Mouse (Mus musculus): ENCODE data around the gene Cbx2. TPM values are rescaled to one million over a fixed set of nuclear protein-coding genes. Genes with fewer than 3 reads are reported as not detected.

The Cbx2 gene
- polyA plus RNA-seq, 1 experiment from 2014 or later = 36.7 TPM

- Histone ChIP-seq H3K4me2 (peak overlapping the region; percentile 99), H3K27me3 (peaks cover 91% of the 10 kb centered on the region), H3K36me3 (no peaks in the 10 kb centered on the region), H3K9ac (0 out of 2 replicates have a peak overlapping the region, but pooled peaks have one; percentile 18), H3K4me3 (peak overlapping the region; percentile 41; the same call in 1 of the 2 replicates), H3K9me3 (no peaks in the 10 kb centered on the region), H3K4me1 (peaks cover 70% of the 10 kb centered on the region), H3K27ac (no peak overlapping the region)
- WGBS = 2% methylated on average over 47 of the region's 47 CpGs
- ATAC-seq (ENCODE audit: borderline replicate concordance, extremely low read depth, low FRiP score, low TSS enrichment) = no peak
Measured at GRCm38 (mm10) chr11:119054351-119055345, 31.9 kb downstream of the Cbx2 start.

- Histone ChIP-seq H3K9ac (peak overlapping the region; percentile 40), H3K4me3 (peak overlapping the region; percentile 57), H3K27ac (no peak overlapping the region), H3K27me3 (peaks cover 91% of the 10 kb centered on the region), H3K4me1 (peaks cover 70% of the 10 kb centered on the region), H3K9me3 (no peaks in the 10 kb centered on the region), H3K36me3 (no peaks in the 10 kb centered on the region), H3K4me2 (peak overlapping the region; percentile 99)
- ATAC-seq (ENCODE audit: borderline replicate concordance, extremely low read depth, low FRiP score, low TSS enrichment) = no peak
- 2% methylated on average over 32 of the region's 32 CpGs for WGBS
Measured at GRCm38 (mm10) chr11:119055571-119056131, 32.9 kb downstream of the Cbx2 start.

GRCm38 (mm10) chr11:119056301-119057211, 33.8 kb downstream of the Cbx2 start:
- ATAC-seq (ENCODE audit: borderline replicate concordance, extremely low read depth, low FRiP score, low TSS enrichment) = no peak
- Histone ChIP-seq H3K36me3 (no peaks in the 10 kb centered on the region), H3K4me3 (peak overlapping the region; percentile 57), H3K27me3 (peaks cover 91% of the 10 kb centered on the region), H3K4me2 (peak overlapping the region; percentile 99), H3K27ac (peak overlapping the region; percentile 49), H3K9ac (peak overlapping the region; percentile 64), H3K9me3 (no peaks in the 10 kb centered on the region), H3K4me1 (peaks cover 70% of the 10 kb centered on the region)
- under 1% methylated on average over 65 of the region's 65 CpGs for WGBS

- Histone ChIP-seq H3K9me3 (no peaks in the 10 kb centered on the region), H3K4me3 (peak overlapping the region; percentile 57), H3K27ac (no peak overlapping the region), H3K9ac (peak overlapping the region; percentile 64; the same call in 1 of the 2 replicates), H3K4me2 (peak overlapping the region; percentile 99), H3K27me3 (peaks cover 89% of the 10 kb centered on the region), H3K36me3 (no peaks in the 10 kb centered on the region), H3K4me1 (peaks cover 66% of the 10 kb centered on the region)
- ATAC-seq (ENCODE audit: borderline replicate concordance, extremely low read depth, low FRiP score, low TSS enrichment) = no peak
- WGBS = 4% methylated on average over 9 of the region's 9 CpGs
Measured at GRCm38 (mm10) chr11:119057291-119057690, 34.5 kb downstream of the Cbx2 start.

GRCm38 (mm10) chr11:119058041-119058995, 35.6 kb downstream of the Cbx2 start:
- Histone ChIP-seq H3K27ac (peak overlapping the region; percentile 78), H3K4me3 (peak overlapping the region; percentile 27), H3K9ac (peak overlapping the region; percentile 16; the same call in 1 of the 2 replicates), H3K4me1 (peaks cover 57% of the 10 kb centered on the region), H3K27me3 (peaks cover 80% of the 10 kb centered on the region), H3K4me2 (peak overlapping the region; percentile 99), H3K36me3 (no peaks in the 10 kb centered on the region), H3K9me3 (no peaks in the 10 kb centered on the region)
- peak; percentile 46 for ATAC-seq (ENCODE audit: borderline replicate concordance, extremely low read depth, low FRiP score, low TSS enrichment)
- WGBS = 2% methylated on average over 58 of the region's 58 CpGs

GRCm38 (mm10) chr11:119059256-119059655, 36.5 kb downstream of the Cbx2 start:
- 14% methylated on average over 3 of the region's 3 CpGs for WGBS
- Histone ChIP-seq H3K9ac (0 out of 2 replicates have a peak overlapping the region, but pooled peaks have one; percentile 11), H3K4me2 (peak overlapping the region; percentile 99), H3K36me3 (no peaks in the 10 kb centered on the region), H3K4me1 (peaks cover 48% of the 10 kb centered on the region), H3K9me3 (no peaks in the 10 kb centered on the region), H3K27me3 (peaks cover 72% of the 10 kb centered on the region), H3K4me3 (no peak overlapping the region), H3K27ac (no peak overlapping the region)
- ATAC-seq (ENCODE audit: borderline replicate concordance, extremely low read depth, low FRiP score, low TSS enrichment) = no peak

- ATAC-seq (ENCODE audit: borderline replicate concordance, extremely low read depth, low FRiP score, low TSS enrichment) = no peak
- WGBS = 76% methylated on average over 8 of the region's 8 CpGs
Measured at GRCm38 (mm10) chr11:119066841-119067240, 44.1 kb downstream of the Cbx2 start.

GRCm38 (mm10) chr11:119072239-119072638, 49.5 kb downstream of the Cbx2 start:
- Histone ChIP-seq H3K4me2 (no peak overlapping the region), H3K9me3 (no peaks in the 10 kb centered on the region), H3K27ac (no peak overlapping the region), H3K4me3 (no peak overlapping the region), H3K36me3 (no peaks in the 10 kb centered on the region), H3K27me3 (no peaks in the 10 kb centered on the region), H3K4me1 (peaks cover 17% of the 10 kb centered on the region), H3K9ac (no peak overlapping the region)
- no peak for ATAC-seq (ENCODE audit: borderline replicate concordance, extremely low read depth, low FRiP score, low TSS enrichment)
- 66% methylated on average over 7 of the region's 7 CpGs for WGBS

More at GRCm38 (mm10) chr11:119066841-119067240, 44.1 kb downstream of the Cbx2 start:
- Histone ChIP-seq H3K4me2 (no peak overlapping the region), H3K27me3 (peaks cover 3% of the 10 kb centered on the region; the same call in 1 of the 2 replicates), H3K9me3 (no peaks in the 10 kb centered on the region), H3K9ac (no peak overlapping the region), H3K4me1 (peaks cover 1% of the 10 kb centered on the region; the same call in 1 of the 2 replicates), H3K27ac (no peak overlapping the region), H3K36me3 (no peaks in the 10 kb centered on the region), H3K4me3 (no peak overlapping the region)

GRCm38 (mm10) chr11:119072986-119073385, 50.2 kb downstream of the Cbx2 start:
- Histone ChIP-seq H3K27me3 (no peaks in the 10 kb centered on the region), H3K4me1 (peaks cover 20% of the 10 kb centered on the region), H3K4me2 (no peak overlapping the region), H3K27ac (no peak overlapping the region), H3K36me3 (no peaks in the 10 kb centered on the region), H3K4me3 (no peak overlapping the region), H3K9ac (no peak overlapping the region), H3K9me3 (no peaks in the 10 kb centered on the region)
- ATAC-seq (ENCODE audit: borderline replicate concordance, extremely low read depth, low FRiP score, low TSS enrichment) = no peak
- WGBS = 67% methylated on average over 6 of the region's 6 CpGs

GRCm38 (mm10) chr11:119073876-119074433, 51.2 kb downstream of the Cbx2 start:
- H3K4me2 ChIP-seq = no peak overlapping the region
- 69% methylated on average over 6 of the region's 6 CpGs for WGBS
- no peaks in the 10 kb centered on the region for H3K27me3 ChIP-seq
- H3K4me1 ChIP-seq = peaks cover 29% of the 10 kb centered on the region
- H3K4me3 ChIP-seq = no peak overlapping the region
- no peaks in the 10 kb centered on the region for H3K36me3 ChIP-seq
- H3K9ac ChIP-seq = no peak overlapping the region
- H3K27ac ChIP-seq = no peak overlapping the region
- no peaks in the 10 kb centered on the region for H3K9me3 ChIP-seq
- no peak for ATAC-seq (ENCODE audit: borderline replicate concordance, extremely low read depth, low FRiP score, low TSS enrichment)

Data from lung, embryonic 15.5 days (tissue).